Mouse (Mus musculus) embryo, embryonic 9.5 days (tissue): ENCODE data around the gene Hist3h2a.

Source experiments
- DNase-seq: peaks from one replicate; pipeline ENCODE4 v3.0.0-alpha.2; 2017; ENCODE audit errors: extremely low spot score

Hist3h2a gene

DNA sequence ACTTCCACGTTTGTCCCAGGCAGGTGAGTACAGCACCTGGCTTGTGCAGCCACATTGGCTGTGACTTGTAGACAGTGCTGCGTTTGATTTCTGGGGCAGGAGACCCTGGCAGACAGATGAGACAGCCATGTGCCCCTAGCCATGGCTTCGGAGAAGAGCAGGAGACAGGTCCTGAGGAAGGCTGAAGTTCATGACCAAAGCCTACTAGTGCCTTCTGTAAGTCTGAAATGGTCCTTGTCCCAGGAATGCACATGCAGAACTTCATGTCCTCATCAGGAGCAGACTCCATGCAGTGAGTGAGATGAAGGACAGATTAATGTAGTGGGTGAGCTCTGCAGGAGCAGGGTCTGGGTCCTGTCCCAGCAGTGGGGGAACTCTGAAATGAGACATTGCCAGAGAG lies 37.4 kb downstream of the Hist3h2a start:
- no peak for DNase-seq

DNA sequence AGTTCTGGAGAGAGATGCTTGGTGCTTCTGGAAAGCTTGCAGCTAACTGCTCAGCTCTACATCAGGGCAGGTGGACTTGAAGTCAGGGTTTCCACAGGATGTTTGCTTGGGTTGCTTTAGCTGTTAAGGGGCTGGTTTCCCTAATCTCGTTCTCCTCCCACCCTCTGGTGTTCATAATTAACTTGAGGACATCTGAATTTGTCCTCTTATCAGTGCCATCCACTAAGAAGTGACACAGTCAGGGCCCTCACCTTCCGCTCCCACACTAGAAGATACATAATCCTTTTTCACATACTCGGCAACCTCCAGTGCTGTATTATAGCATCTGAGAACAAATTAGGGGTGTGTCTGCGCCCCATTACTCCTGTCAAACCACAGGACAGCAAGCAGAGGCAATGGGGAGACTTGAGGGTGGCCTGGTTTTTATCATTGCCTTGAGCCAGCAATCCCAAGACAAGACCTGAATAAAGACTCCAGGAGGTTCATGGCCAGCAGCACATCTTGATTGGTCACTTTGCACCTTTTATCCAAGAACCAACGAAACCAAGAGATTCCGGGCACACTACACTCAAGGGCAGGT lies 38.7 kb downstream of the Hist3h2a start:
- DNase-seq = no peak

DNA sequence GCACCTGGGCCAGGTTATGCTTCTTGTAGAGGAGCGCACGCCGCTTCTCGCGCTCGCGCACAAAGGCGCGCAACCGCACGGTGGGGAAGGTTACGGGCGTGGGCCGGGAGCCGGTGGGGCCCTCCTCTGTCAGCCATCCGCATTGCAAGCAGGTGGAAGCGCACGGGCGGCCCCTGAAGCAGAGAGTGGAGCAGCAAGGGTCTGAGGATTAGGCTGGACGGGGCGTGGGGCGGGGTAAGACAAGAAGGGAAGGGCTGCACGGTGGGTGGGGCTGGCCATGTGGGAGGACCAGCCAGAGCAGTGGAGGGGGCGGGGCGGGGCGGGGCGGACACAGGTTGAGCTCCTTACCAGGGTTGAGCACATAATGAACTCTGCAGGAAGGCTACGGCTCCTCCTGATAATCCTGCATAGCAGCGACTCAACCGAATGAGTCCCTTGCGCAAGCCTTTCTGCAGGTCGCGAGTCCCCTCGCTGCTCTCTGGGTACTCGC lies 39.9 kb downstream of the Hist3h2a start:
- DNase-seq = peak; percentile 68

DNA sequence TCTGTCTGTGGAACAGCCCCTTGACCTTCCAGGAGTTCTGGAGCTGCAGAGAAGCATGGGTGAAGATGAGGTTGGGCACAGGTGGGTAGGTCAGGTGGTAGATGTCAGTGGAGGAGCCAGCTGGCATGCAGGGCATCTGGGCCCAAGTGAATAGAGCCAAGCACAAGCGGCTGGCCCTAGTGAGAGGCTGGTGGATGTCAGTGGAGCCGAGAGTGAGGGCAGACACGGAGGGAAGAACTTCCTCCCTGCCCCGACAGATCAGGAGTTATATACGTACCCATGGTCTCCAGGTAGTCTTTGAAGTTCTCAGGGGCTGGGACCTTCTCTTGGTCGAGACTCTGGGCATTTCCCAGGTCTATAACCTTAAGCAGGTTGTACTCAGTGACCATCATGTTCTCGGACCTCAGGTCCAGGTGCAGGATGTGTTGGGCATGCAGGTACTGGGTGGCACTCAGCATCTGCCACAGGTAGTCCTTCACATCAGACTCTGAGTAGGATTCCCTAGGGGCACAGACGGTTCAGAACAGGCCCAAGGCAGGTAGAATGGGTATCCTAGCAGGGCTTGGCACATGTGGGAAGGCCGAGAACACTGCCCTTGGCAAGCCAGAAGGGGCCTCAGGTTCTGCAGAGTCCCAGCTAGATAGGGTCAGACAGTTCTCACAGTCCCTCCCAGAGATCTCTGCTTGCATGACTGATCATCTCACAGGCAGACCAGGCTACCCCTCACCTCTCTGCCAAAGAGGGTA lies 40.7 kb downstream of the Hist3h2a start:
- no peak for DNase-seq

DNA sequence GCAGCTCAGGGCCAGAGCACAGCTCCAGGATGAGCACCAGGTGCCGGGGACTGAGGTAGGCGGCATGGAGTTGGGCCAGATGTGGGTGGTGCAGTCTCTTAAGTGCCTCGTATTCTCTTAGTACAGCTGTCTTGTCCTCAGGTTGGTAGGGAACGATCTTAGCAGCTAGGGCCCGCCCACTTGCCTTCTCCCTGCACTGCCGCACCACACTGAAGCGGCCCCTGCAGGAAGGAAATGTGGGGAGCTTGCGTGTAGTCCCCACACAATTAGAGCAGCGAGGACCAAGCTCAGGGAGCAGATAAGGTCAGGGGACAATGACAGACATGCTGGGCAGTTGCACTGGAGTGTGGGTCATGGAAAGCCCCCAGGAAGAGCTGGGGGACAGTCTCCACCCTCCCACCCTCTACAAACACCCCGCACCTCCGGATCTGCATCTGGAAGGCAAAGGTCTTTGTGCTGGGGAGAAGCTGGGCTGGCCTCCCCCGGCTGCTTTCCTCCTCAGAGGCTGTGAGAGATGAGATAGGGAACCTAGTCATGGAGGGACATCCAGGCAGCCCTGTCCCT lies 41.4 kb downstream of the Hist3h2a start:
- DNase-seq = no peak

DNA sequence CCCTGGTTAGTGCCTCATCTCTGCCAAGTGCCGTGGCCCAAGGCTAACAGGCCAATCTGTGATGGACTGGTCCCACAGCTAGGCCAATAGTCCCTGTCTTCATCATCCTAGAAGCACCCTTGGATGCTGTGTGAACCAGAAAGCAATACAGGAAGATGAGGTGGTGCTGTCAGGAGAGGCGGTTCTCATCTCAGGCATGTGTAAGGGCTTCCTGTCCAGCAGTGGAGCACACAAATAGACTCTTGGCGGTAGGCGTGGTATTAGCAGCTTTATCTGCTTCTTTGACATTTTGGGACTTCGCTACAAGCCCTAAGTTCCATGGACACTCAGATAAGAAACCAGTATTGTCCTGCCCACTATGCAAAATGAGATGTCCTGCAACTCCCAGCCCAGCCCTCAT lies 43.1 kb downstream of the Hist3h2a start:
- DNase-seq = no peak

DNA sequence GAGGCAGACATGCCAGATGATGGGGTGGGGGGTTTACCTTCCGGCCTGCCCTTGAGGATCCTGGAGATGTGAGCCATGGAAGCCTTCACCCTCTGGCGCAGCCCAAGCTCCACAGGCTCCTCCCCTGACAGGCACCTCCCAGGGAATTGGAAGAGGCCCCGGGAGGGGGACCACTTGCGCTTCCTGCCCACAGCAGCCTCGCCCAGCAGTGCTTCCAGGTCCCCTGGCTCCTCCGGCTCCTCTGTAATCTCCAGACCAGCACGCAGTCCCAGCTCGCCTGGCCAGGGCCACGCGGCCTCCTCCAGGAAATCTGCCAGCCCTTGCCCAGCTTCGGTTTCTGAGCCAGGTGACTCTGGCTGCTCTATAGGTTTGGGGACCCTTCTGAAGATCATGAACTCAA lies 44.7 kb downstream of the Hist3h2a start:
- no peak for DNase-seq

DNA sequence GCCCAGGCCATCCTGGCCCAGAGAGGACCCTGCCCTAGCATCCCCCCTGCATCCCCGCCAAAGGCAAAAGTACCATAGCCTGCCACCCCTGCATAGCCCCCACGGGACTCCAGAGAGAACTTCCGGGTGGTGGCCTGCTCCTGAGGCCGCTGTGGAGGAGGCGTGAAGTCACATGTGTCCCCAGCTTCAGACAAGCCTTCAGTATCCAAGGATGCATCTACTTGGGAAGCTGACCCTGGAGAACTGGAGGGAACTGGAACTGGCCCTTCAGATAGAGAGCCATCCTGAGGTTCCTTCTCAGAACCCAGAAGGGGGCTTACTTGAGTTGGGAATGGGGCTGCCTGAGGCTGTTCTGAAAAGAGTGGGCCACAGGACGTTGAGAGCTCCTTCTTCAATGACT lies 45.3 kb downstream of the Hist3h2a start:
- no peak for DNase-seq

DNA sequence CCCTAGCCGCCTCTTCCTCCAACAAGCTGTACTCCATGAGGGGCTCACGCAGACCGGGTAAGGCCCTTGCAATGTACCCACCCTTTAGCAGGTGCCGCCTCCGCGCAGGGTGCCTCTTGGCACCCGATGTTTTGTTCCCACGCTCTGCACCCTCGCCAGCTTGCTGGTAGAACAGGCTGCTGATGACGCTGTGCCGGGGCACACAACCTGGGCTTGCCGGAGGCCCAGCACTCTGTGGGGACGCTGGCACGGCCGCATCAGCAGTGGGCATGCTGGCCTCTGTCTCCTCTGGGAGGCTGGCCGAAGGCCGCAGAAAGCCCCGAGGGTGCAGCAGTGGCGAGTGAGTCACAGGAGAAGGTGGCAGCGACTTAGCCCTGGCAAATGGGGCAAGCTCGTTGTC lies 46.1 kb downstream of the Hist3h2a start:
- no peak for DNase-seq

DNA sequence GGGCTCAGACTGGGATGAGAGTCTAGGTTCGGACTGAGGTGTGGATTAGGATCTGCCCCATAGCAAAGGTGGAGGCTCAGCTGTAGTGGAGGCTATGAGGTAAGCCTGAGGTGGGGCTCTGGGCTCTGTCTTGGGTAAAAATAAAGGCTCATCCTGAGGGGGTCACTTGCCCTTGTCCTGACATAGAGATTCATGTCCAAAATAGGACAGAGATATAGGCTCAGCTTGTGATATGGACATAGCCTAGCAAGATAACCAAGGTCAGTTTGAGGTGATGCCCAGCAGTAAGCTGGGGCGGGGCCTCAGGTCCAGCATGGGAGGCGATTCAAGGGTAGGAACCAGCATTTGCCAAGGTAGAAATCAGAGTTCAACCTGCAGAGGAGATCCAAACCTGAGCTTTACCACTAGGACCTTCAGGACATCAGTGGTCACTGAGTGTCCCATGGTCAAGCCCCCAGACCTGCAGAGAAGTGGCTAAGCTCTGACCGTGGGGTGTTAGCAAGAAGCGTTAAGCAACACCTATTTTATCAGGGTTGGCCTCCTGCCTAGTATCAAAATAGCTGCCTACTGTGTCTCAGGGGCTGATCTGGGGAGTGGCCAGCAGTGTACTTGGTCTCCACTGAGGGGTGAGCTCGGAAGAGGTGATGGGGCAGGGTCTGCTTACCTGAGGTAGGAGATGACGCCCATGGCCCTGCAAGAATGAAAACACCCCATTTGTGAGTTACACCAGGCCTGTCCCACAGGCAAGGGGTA lies 48.0 kb downstream of the Hist3h2a start:
- no peak for DNase-seq
